Mouse (Mus musculus) testis, adult 2 months (tissue): Measurements from ENCODE around the gene Dpep1. TPM values are rescaled to one million over a fixed set of nuclear protein-coding genes. Genes with fewer than 3 reads are reported as not detected.

Experiments used
- H3K27ac ChIP-seq: fragments of 200-500 bp; 2 replicates; pipeline ENCODE4 v1.5.1; 2012; ENCODE audit warnings: low read depth, low read length; ENCODE audit not compliant: control insufficient read depth, insufficient read depth
- H3K27me3 ChIP-seq: fragments of 200-500 bp; 2 replicates; pipeline ENCODE4 v1.6.1; 2012; ENCODE audit warnings: mild to moderate bottlenecking, low read length, moderate library complexity; ENCODE audit not compliant: control insufficient read depth, insufficient read depth
- H3K36me3 ChIP-seq: fragments of 200-500 bp; 2 replicates; pipeline ENCODE4 v1.6.1; 2012; ENCODE audit warnings: mild to moderate bottlenecking, low read length; ENCODE audit not compliant: control insufficient read depth, insufficient read depth
- H3K4me1 ChIP-seq: fragments of 200-500 bp; 2 replicates; pipeline ENCODE4 v1.6.1; 2012; ENCODE audit warnings: low read length; ENCODE audit not compliant: control insufficient read depth, insufficient read depth
- H3K4me3 ChIP-seq: fragments of 200-500 bp; 2 replicates; pipeline ENCODE4 v1.5.1; 2012; ENCODE audit warnings: low read depth, mild to moderate bottlenecking, low read length, moderate library complexity, mixed read lengths; ENCODE audit not compliant: control insufficient read depth
- CTCF ChIP-seq: fragments of 200-500 bp; IDR thresholded peaks from 2 replicates; pipeline ENCODE4 v1.5.1; 2012; ENCODE audit warnings: low read depth, mild to moderate bottlenecking, inconsistent platforms, low read length, moderate library complexity; ENCODE audit not compliant: control insufficient read depth, insufficient read depth, insufficient replicate concordance
- POLR2A ChIP-seq: fragments of 200-500 bp; IDR thresholded peaks from 2 replicates; pipeline ENCODE4 v1.6.1; 2012; ENCODE audit warnings: low read depth, mild to moderate bottlenecking, inconsistent platforms, low read length, moderate library complexity; ENCODE audit not compliant: control insufficient read depth
- polyA plus RNA-seq: library from polyadenylated mRNA; depleted of rRNA; stranded (reverse); fragments of >200 nt; gene quantifications from 2 replicates; pipeline ENCODE4 v1.2.3, GENCODE M21; 2012

Gene Dpep1
- polyA plus RNA-seq, 1 experiment: 10.5 TPM

DNA sequence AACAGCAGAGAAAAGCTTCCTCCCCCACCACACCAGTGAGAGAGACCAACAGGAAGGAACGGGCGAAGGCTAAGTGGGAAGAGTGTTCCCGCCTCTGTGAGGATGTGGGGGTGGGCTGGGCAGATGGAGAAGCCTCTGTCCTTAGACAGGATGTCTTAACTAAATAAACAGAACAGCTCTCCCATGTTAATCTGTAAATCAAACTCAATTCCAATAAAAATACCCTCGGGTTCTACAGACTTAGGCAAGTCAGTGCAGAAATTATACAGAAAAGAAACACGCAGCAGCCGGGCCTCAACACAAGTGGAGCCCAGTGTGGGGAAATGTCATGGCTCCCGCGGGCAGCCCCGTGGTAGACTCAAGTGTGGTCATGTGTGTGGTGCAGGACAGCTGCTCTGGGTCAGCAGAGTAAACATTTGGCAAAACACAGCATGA is 35.3 kb upstream of the Dpep1 start:
- H3K27me3 ChIP-seq: no peaks in the 10 kb centered on the region
- no peak overlapping the region for H3K27ac ChIP-seq
- no peak overlapping the region for H3K4me3 ChIP-seq
- TF ChIP-seq CTCF (no peak), POLR2A (no peak)
- no peaks in the 10 kb centered on the region for H3K36me3 ChIP-seq
- peaks cover 13% of the 10 kb centered on the region for H3K4me1 ChIP-seq

DNA sequence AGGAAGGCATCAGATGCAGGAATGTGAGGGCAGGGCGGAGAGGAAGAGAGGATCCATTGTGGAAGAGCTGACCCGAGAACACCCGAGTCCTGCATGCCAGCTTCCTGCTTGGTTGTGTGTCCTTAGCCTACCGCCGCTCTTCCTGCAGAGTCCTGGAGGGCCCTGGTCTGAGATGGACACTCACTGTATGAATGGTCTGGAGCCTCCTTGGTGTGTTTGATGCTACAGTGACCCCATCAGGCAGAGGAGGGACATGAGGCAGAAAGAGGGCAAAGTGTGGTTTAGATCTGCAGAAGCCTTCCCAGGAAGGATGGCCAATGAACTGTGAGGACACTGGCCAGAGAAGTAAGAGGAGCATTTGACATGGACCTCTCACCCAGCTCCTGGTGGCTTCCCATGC is 30.9 kb upstream of the Dpep1 start:
- Histone ChIP-seq H3K27ac (no peak overlapping the region), H3K36me3 (no peaks in the 10 kb centered on the region), H3K27me3 (no peaks in the 10 kb centered on the region), H3K4me3 (no peak overlapping the region), H3K4me1 (peaks cover 4% of the 10 kb centered on the region)
- TF ChIP-seq CTCF (peak; percentile 14; the same call in 1 of the 2 replicates), POLR2A (no peak)

DNA sequence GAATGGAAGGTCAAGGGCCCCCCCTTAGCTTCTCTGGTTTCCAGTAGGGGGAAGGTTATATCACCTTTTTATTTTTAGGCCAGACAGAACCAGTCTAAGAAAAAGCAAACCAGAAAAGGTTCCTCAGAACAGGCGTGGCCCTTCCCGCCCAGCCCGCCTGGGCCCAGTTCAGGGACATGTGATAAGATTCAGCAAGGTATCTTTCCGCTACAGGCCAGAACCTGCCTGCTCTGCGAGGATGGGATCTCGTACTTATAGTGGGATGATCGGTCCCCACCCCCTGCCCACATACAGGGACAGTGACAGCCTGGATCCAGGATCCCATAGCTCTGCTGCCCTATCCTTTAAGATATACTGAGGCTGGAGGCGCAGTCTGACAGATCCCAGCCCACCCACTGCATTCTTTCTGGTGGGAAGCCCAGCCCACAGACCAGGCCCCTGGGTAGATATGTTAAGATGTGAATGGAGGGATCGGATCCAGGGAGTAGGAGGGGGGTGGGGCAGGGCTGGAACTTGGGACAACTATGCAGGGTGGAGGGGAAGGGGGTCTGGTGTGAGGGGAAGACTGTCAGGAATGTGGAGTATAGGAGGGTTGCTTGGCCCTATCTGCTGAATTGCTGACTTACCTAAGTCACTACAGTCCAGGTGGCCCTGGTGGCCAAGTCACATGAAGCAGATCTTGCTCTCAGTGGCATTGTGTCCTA is 29.8 kb upstream of the Dpep1 start:
- TF ChIP-seq POLR2A (no peak), CTCF (no peak)
- Histone ChIP-seq H3K4me3 (no peak overlapping the region), H3K27me3 (no peaks in the 10 kb centered on the region), H3K4me1 (peaks cover 4% of the 10 kb centered on the region), H3K27ac (no peak overlapping the region), H3K36me3 (no peaks in the 10 kb centered on the region)

DNA sequence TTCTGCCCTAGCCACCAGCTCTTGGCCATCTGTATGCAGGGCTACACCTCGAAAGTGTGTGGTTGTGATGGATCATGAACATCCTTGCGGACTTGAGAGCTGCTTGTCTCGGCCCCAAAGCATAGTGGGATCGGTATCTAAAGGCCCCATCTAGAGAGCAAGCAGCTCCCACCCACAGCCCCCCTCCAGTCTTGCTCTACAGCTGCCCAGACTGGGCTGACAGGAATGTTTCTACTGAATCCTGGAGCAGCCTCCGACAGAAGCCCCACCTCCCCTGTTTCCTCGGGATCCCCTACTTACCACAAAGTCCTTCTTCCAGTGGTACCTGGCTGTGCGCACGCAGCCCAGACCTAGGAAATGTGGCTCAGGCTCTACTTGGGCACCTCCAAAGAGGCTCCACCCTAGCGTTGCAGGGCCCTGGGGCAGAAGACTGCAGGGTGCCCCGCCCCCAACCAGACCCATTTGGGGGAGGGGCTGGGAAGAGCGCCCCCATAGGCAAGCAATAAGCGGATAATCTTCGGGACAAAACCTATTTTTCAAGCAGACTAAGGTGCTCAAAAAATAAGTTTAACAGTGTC is 28.1 kb upstream of the Dpep1 start, which contains the start of gene Sult5a1:
Gene Sult5a1 (minus strand): TSS at position 428 of the 578 bp plus-strand sequence.
- Histone ChIP-seq H3K36me3 (no peaks in the 10 kb centered on the region), H3K4me1 (peaks cover 4% of the 10 kb centered on the region), H3K27me3 (no peaks in the 10 kb centered on the region), H3K27ac (no peak within 1 kb of the TSS), H3K4me3 (no peak within 1 kb of the TSS)
- TF ChIP-seq POLR2A (no peak), CTCF (no peak)

DNA sequence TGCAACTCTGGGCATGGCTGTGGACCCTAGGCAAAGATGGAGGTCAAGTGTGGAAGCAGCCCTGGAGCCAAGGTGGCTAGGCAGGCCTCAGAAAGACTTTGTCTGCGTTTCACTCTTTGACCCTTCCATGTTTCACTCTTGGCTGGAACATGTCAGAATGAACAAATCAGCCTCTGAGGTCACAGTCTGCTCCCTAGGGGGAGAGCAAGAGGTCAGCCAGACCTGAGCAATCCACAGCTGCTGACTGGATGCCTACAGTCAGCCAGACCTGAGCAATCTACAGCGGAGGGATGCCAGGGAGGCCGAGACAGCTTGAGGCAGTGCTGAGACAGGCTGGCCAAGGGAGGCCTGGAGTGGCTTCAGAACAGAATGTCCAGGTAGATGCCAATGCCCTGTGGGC is 4.7 kb upstream of the Dpep1 start:
- TF ChIP-seq CTCF (no peak), POLR2A (no peak)
- no peak overlapping the region for H3K27ac ChIP-seq
- H3K4me3 ChIP-seq: no peak overlapping the region
- H3K27me3 ChIP-seq: no peaks in the 10 kb centered on the region
- H3K36me3 ChIP-seq: no peaks in the 10 kb centered on the region
- peaks cover 5% of the 10 kb centered on the region for H3K4me1 ChIP-seq

DNA sequence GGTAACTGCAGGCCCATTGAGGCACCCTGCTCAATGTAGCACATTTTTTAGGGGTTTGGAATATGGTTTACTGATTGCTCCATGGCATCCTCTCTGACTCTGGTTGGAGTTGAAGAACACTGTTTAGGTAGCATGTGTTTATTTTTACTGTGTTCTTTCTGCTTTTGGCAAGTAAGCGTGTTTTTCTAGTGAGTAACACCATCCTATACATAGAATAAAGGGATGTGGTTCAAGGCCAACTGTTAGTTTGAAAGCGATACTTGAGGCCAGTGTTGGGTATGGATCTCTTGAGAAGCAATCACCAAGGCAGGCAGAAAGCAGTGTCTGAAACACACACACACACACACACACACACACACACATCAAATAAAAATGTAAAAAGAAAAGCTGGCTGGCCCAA is 2.0 kb downstream of the Dpep1 start:
- Histone ChIP-seq H3K27ac (no peak overlapping the region), H3K4me3 (no peak overlapping the region), H3K4me1 (no peaks in the 10 kb centered on the region), H3K27me3 (no peaks in the 10 kb centered on the region), H3K36me3 (no peaks in the 10 kb centered on the region)
- TF ChIP-seq CTCF (no peak), POLR2A (no peak)

DNA sequence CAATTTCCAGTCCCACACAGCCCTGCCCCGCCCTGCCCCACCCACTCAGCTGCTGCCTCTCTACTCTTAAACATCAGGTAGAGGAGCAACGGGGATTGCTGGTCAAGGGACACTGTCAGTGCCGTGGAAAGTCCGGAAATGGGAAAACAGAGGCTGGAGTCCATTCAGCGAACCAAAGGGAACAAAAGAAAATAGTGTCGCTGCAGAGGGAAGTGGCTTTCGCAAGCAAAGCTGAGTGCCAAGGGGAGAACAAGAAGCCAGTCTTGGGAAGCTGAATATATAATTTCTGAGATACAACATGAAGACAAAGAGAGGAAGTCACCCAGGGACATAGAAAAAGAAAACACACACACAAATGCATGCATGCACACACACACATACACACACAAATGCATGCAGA is 2.8 kb downstream of the Dpep1 start:
- no peak for TF ChIP-seq POLR2A
- TF ChIP-seq CTCF: no peak
- Histone ChIP-seq H3K27ac (no peak overlapping the region), H3K4me3 (no peak overlapping the region), H3K27me3 (no peaks in the 10 kb centered on the region), H3K4me1 (no peaks in the 10 kb centered on the region), H3K36me3 (no peaks in the 10 kb centered on the region)

DNA sequence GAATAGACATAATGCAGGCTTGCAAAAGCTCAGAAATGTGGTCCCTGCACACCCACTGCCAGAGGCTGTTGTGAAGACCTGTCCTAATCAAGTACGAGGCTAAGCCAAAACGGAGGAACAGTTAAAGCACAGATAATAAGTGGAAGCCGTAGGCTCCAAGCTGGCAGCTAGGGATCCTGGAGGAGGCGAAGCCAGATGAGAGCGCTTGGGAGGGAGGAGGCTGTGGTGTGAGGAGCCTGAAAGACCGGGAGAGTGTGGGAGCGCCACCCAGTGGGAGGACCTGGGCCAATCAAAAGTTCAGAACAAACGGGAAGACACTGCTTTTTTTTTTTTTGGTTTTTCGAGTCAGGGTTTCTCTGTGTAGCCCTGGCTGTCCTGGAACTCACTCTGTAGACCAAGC is 4.6 kb downstream of the Dpep1 start:
- H3K27me3 ChIP-seq: no peaks in the 10 kb centered on the region
- no peaks in the 10 kb centered on the region for H3K4me1 ChIP-seq
- no peak overlapping the region for H3K4me3 ChIP-seq
- no peak overlapping the region for H3K27ac ChIP-seq
- TF ChIP-seq CTCF (peak; percentile 52; the same call in 1 of the 2 replicates), POLR2A (no peak)
- H3K36me3 ChIP-seq: no peaks in the 10 kb centered on the region
